Mouse (Mus musculus) kidney, postnatal 4 days (tissue): ENCODE data around the gene Ranbp3.

Source experiments
- DNase-seq, 2 experiments: peaks; one replicate each; pipeline ENCODE4 v3.0.0; 2021; ENCODE audit warnings: mixed read lengths in 2 of 2

Gene Ranbp3

GRCm38 (mm10) chr17:56673647-56674416 lies 738 bp downstream of the Ranbp3 start:
- no peak for DNase-seq

GRCm38 (mm10) chr17:56681791-56682190 lies 8.7 kb downstream of the Ranbp3 start:
- no peak for DNase-seq

GRCm38 (mm10) chr17:56682880-56683279 lies 9.8 kb downstream of the Ranbp3 start:
- DNase-seq: no peak

- DNase-seq: no peak
Measured at GRCm38 (mm10) chr17:56683546-56684140, 10.5 kb downstream of the Ranbp3 start.

GRCm38 (mm10) chr17:56684649-56685048 lies 11.6 kb downstream of the Ranbp3 start:
- no peak for DNase-seq

GRCm38 (mm10) chr17:56686801-56687200 lies 13.7 kb downstream of the Ranbp3 start:
- no peak for DNase-seq

GRCm38 (mm10) chr17:56688045-56688444 lies 15.0 kb downstream of the Ranbp3 start:
- DNase-seq: no peak

GRCm38 (mm10) chr17:56688689-56689088 lies 15.6 kb downstream of the Ranbp3 start:
- no peak for DNase-seq

GRCm38 (mm10) chr17:56693395-56693794 lies 20.3 kb downstream of the Ranbp3 start:
- no peak for DNase-seq

- peak; percentile 22 to 42 for DNase-seq
Measured at GRCm38 (mm10) chr17:56693851-56694310, 20.8 kb downstream of the Ranbp3 start.

- no peak for DNase-seq
Measured at GRCm38 (mm10) chr17:56700451-56700850, 27.4 kb downstream of the Ranbp3 start.

GRCm38 (mm10) chr17:56703038-56703437 lies 29.9 kb downstream of the Ranbp3 start:
- DNase-seq: no peak

- no peak for DNase-seq
Measured at GRCm38 (mm10) chr17:56706515-56706914, 33.4 kb downstream of the Ranbp3 start.

GRCm38 (mm10) chr17:56708692-56709091 lies 35.6 kb downstream of the Ranbp3 start:
- DNase-seq: no peak

GRCm38 (mm10) chr17:56709708-56710107 lies 36.6 kb downstream of the Ranbp3 start:
- no peak for DNase-seq

- DNase-seq: no peak
Measured at GRCm38 (mm10) chr17:56715360-56715759, 42.3 kb downstream of the Ranbp3 start.

- DNase-seq: no peak
Measured at GRCm38 (mm10) chr17:56715914-56716654, 43.0 kb downstream of the Ranbp3 start.

- DNase-seq: peak; percentile 97 to 98
Measured at GRCm38 (mm10) chr17:56716655-56717362, 43.7 kb downstream of the Ranbp3 start.

- DNase-seq: peak; percentile 99
Measured at GRCm38 (mm10) chr17:56717363-56718058, 44.4 kb downstream of the Ranbp3 start, which contains the start of the genes Ndufa11 and Vmac. TSS of gene Ndufa11 (plus strand) at chr17:56717767. TSS of gene Vmac (minus strand) at chr17:56718022.

- peak; percentile 59 to 71 for DNase-seq
Measured at GRCm38 (mm10) chr17:56722441-56722840, 49.3 kb downstream of the Ranbp3 start.

- no peak for DNase-seq
Measured at GRCm38 (mm10) chr17:56723419-56724161, 50.5 kb downstream of the Ranbp3 start.
